Mouse (Mus musculus): ENCODE measurements around the gene Mcm2. TPM values are rescaled to one million over a fixed set of nuclear protein-coding genes. Genes with fewer than 3 reads are reported as not detected.

The Mcm2 gene
- total and polyA plus RNA-seq, 2 experiments from 2014 or later: 14.1 to 19.3 TPM

DNA sequence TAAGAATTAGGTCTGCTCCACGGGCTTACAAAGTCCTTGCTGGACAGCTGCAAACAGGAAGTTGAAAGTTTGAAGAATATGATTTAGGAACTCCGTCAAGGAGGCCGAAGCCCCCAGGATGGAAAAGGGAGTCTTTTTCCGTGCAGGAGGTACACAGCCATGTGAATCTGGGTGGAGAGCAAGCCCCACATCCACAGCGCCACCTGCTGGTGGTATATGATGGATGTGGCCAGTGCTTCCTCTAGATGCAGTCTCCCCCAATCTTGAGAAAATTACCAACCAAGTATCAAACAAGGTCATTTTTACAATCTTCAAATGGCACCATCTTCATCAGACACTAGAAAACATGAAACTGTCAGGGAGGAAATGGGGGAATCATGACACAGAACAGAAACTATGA, 5.0 kb downstream of the Mcm2 start:
- WGBS: 50% methylated on average over 5 of the region's 5 CpGs
- no peak overlapping the region for H3K4me2 ChIP-seq (ENCODE audit: low read depth)
- H3K27me3 ChIP-seq (ENCODE audit: insufficient read depth, low read length): no peaks in the 10 kb centered on the region
- peak; percentile 88 for TF ChIP-seq CTCF (IDR thresholded peaks at IDR 0.05; ENCODE audit: low read depth)
- H3K4me3 ChIP-seq (ENCODE audit: low read depth, low read length): no peak overlapping the region
- H3K4me1 ChIP-seq (ENCODE audit: insufficient read depth): no peaks in the 10 kb centered on the region
- H3K36me3 ChIP-seq (ENCODE audit: insufficient read depth): peaks cover 14% of the 10 kb centered on the region
- DNase-seq: peak; percentile 71
- H3K9me3 ChIP-seq (ENCODE audit: low read length): no peaks in the 10 kb centered on the region
- 0 out of 2 replicates have a peak, but pooled peaks have one; percentile 23 for ATAC-seq
- no peak overlapping the region for H3K9ac ChIP-seq
- no peak overlapping the region for H3K27ac ChIP-seq (ENCODE audit: low read depth, low read length)

DNA sequence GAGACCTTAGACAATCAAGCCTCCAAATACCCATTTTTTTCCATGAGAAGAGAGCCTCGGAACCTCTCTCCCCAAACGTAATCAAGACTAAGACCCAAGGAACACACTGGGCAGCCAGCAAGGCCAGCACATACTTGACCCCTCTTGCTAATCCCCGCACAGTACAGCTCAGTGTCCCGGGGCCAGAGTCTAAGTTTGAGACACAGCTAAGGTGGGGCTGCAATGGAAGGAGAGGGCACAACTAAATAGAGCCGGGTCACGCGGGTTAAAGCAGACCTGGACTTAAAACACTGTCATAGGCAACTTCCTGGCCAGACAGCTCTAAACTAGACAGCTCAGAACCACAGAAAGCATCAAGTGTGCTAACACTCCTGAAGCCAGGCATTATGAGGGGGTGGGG, 7.7 kb downstream of the Mcm2 start:
- WGBS: 87% methylated on average over 7 of the region's 7 CpGs
- no peaks in the 10 kb centered on the region for H3K4me1 ChIP-seq (ENCODE audit: insufficient read depth)

DNA sequence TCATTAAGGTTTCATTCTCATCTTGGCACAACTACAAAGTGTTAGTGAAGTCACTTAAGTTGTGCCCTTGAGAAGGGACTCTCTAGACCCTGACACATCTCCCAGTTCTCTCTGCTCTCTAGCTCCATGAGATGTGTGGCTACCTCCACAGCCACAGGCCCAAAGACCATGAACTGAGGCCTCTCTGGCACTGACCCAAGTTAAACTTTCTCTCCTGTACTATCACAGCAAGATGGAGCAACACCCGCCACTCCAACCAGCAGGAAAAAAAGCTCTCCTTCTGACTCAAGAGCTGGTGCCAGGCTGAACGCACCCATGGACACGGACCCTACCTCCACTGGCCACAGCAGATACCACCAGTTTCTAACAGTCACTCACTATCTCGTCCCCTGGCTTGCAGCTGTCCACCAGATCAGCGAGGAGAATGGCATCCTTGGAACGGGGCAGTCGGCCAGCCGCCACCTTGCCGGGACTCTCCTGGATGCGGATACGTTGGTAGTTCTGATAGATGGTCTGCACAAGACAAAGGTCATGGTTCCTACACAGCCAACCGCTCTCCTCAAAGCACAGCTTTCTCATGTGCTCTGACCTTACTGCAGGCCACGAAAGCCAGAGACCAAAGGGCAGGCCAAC, 9.1 kb downstream of the Mcm2 start:
- H3K4me3 ChIP-seq (ENCODE audit: low read depth, low read length): no peak overlapping the region
- no peak for TF ChIP-seq CTCF (IDR thresholded peaks at IDR 0.05; ENCODE audit: low read depth)
- no peaks in the 10 kb centered on the region for H3K27me3 ChIP-seq (ENCODE audit: insufficient read depth, low read length)
- H3K27ac ChIP-seq (ENCODE audit: low read depth, low read length): no peak overlapping the region
- peaks cover 15% of the 10 kb centered on the region for H3K36me3 ChIP-seq (ENCODE audit: insufficient read depth)
- H3K9ac ChIP-seq: no peak overlapping the region
- H3K4me1 ChIP-seq (ENCODE audit: insufficient read depth): no peaks in the 10 kb centered on the region
- no peak overlapping the region for H3K4me2 ChIP-seq (ENCODE audit: low read depth)
- 93% methylated on average over 13 of the region's 13 CpGs for WGBS
- no peaks in the 10 kb centered on the region for H3K9me3 ChIP-seq (ENCODE audit: low read length)
- ATAC-seq (no peak), DNase-seq (no peak)

More for the DNA sequence above, 7.7 kb downstream of the Mcm2 start:
- no peak for TF ChIP-seq CTCF (IDR thresholded peaks at IDR 0.05; ENCODE audit: low read depth)
- no peaks in the 10 kb centered on the region for H3K27me3 ChIP-seq (ENCODE audit: insufficient read depth, low read length)
- no peaks in the 10 kb centered on the region for H3K9me3 ChIP-seq (ENCODE audit: low read length)
- no peak for ATAC-seq
- no peak overlapping the region for H3K4me3 ChIP-seq (ENCODE audit: low read depth, low read length)
- H3K36me3 ChIP-seq (ENCODE audit: insufficient read depth): peaks cover 14% of the 10 kb centered on the region
- no peak overlapping the region for H3K27ac ChIP-seq (ENCODE audit: low read depth, low read length)
- H3K4me2 ChIP-seq (ENCODE audit: low read depth): no peak overlapping the region
- no peak for DNase-seq
- no peak overlapping the region for H3K9ac ChIP-seq

DNA sequence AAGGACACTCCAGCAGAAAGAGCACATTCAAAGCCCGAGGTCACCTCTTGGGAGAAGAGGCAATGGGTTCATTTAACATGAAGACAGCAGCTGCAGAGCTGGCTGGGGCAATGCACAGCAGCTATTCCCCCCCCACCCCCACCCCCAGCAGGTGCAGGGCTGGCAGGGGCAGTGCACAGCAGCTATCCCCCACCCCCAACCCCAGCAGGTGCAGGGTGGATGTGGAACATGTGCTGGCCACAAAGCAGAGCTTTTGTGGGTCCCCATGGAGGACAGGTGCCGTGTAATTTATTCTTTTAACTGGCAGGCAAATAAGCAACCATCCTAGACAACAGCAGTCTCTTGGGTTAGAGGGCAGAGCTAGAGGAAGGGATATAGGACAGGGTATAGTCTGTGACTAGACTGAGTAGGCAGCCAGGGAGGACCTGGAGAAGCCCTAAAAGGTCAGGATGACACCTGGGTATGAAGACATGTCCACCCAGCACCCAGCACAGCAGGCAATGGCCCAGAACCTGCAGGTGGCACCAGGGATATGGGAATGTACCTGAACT, 12.1 kb downstream of the Mcm2 start:
- 62% methylated on average over 2 of the region's 2 CpGs for WGBS
- peak; percentile 34 for ATAC-seq

GRCm38 (mm10) chr6:88885644-88886416, 12.8 kb downstream of the Mcm2 start:
- no peak overlapping the region for H3K27ac ChIP-seq (ENCODE audit: low read depth, low read length)
- ATAC-seq (no peak), DNase-seq (no peak)
- no peaks in the 10 kb centered on the region for H3K4me1 ChIP-seq (ENCODE audit: insufficient read depth)
- H3K9ac ChIP-seq: no peak overlapping the region
- H3K36me3 ChIP-seq (ENCODE audit: insufficient read depth): 0 out of 2 replicates have a peak, but pooled peaks cover 13% of the 10 kb centered on the region
- TF ChIP-seq CTCF (IDR thresholded peaks at IDR 0.05; ENCODE audit: low read depth): no peak
- no peaks in the 10 kb centered on the region for H3K27me3 ChIP-seq (ENCODE audit: insufficient read depth, low read length)
- no peak overlapping the region for H3K4me3 ChIP-seq (ENCODE audit: low read depth, low read length)
- no peaks in the 10 kb centered on the region for H3K9me3 ChIP-seq (ENCODE audit: low read length)
- 86% methylated on average over 12 of the region's 12 CpGs for WGBS
- H3K4me2 ChIP-seq (ENCODE audit: low read depth): no peak overlapping the region

More for the DNA sequence above, 12.1 kb downstream of the Mcm2 start:
- Histone ChIP-seq H3K27me3 (ENCODE audit: insufficient read depth, low read length) (no peaks in the 10 kb centered on the region), H3K36me3 (ENCODE audit: insufficient read depth) (peaks cover 16% of the 10 kb centered on the region), H3K4me2 (ENCODE audit: low read depth) (no peak overlapping the region), H3K4me3 (ENCODE audit: low read depth, low read length) (no peak overlapping the region), H3K9ac (no peak overlapping the region), H3K9me3 (ENCODE audit: low read length) (no peaks in the 10 kb centered on the region), H3K4me1 (ENCODE audit: insufficient read depth) (no peaks in the 10 kb centered on the region), H3K27ac (ENCODE audit: low read depth, low read length) (no peak overlapping the region)
- DNase-seq: no peak
- no peak for TF ChIP-seq CTCF (IDR thresholded peaks at IDR 0.05; ENCODE audit: low read depth)

DNA sequence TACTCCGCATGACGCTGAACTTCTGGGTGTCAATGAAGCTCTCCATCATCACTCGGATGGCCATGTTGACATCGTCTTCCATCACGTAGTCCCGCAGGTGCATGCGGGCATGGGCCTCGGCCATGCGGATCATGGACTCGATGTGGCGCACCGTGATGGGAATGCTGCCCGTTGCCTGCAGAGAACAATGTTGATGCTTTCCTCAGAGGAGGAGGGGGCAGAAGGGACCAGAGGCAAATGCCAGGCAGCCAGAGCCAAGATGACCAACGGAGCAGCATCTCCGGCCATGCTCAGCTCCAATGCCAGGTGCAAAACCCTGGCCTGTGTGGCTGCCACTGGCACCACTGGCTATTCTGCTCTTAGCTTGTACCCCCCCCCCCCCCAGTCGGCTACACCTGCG, 13.9 kb downstream of the Mcm2 start:
- WGBS: 95% methylated on average over 17 of the region's 17 CpGs
- H3K9me3 ChIP-seq (ENCODE audit: low read length): no peaks in the 10 kb centered on the region
- no peak overlapping the region for H3K4me3 ChIP-seq (ENCODE audit: low read depth, low read length)
- H3K4me2 ChIP-seq (ENCODE audit: low read depth): no peak overlapping the region
- H3K27ac ChIP-seq (ENCODE audit: low read depth, low read length): no peak overlapping the region
- TF ChIP-seq CTCF (IDR thresholded peaks at IDR 0.05; ENCODE audit: low read depth): no peak
- no peaks in the 10 kb centered on the region for H3K4me1 ChIP-seq (ENCODE audit: insufficient read depth)
- H3K27me3 ChIP-seq (ENCODE audit: insufficient read depth, low read length): no peaks in the 10 kb centered on the region
- DNase-seq: no peak
- no peak overlapping the region for H3K9ac ChIP-seq
- no peak for ATAC-seq
- 0 out of 2 replicates have a peak, but pooled peaks cover 10% of the 10 kb centered on the region for H3K36me3 ChIP-seq (ENCODE audit: insufficient read depth)

DNA sequence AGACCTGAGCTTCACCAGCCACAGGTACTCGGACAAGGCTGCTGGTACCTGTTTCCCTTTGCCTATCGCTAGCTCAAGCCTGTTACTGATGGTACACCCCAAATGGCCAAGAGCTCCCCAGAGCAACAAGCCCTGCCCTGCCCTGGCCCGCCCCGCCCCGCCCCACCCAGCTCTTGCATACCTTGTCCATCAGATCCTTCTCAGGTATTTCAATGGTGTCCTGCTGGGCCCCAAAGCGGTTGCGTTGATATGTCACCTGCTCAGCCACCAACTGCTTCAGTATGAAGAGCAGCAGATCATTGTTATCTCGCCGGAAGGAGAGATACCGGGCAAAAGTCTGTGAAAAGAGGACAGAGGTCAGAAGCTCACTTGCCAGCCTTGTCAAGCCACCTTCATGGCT, 14.4 kb downstream of the Mcm2 start:
- no peak for ATAC-seq
- no peaks in the 10 kb centered on the region for H3K4me1 ChIP-seq (ENCODE audit: insufficient read depth)
- H3K27ac ChIP-seq (ENCODE audit: low read depth, low read length): no peak overlapping the region
- no peak for TF ChIP-seq CTCF (IDR thresholded peaks at IDR 0.05; ENCODE audit: low read depth)
- H3K9ac ChIP-seq: no peak overlapping the region
- no peak overlapping the region for H3K4me3 ChIP-seq (ENCODE audit: low read depth, low read length)
- 0 out of 2 replicates have a peak, but pooled peaks cover 10% of the 10 kb centered on the region for H3K36me3 ChIP-seq (ENCODE audit: insufficient read depth)
- DNase-seq: no peak
- 95% methylated on average over 10 of the region's 10 CpGs for WGBS
- no peak overlapping the region for H3K4me2 ChIP-seq (ENCODE audit: low read depth)
- H3K9me3 ChIP-seq (ENCODE audit: low read length): no peaks in the 10 kb centered on the region
- H3K27me3 ChIP-seq (ENCODE audit: insufficient read depth, low read length): no peaks in the 10 kb centered on the region
